Mouse (Mus musculus) Patski (cell line): ENCODE results near the gene Mef2c. TPM values are rescaled to one million over a fixed set of nuclear protein-coding genes. Genes with fewer than 3 reads are reported as not detected.

Experiments used
- ATAC-seq: fragments of 100-300 bp; one replicate; pipeline ENCODE4 v1.8.0; 2021
- CTCF ChIA-PET: fragments of 350-600 bp; sonication (Branson Sonifier 250); formaldehyde crosslinking; loops from one replicate; lab custom pipeline; 2022; ENCODE audit warnings: inconsistent platforms; lab: Charles Lee
- POLR2A ChIA-PET: fragments of 350-600 bp; sonication (Branson Sonifier 250); formaldehyde crosslinking; loops from one replicate; lab custom pipeline; 2022; ENCODE audit warnings: antibody characterized with exemption, inconsistent platforms; lab: Charles Lee
- DNase-seq: peaks from one replicate; pipeline ENCODE4 v3.0.0-alpha.2; 2011; ENCODE audit warnings: low read depth, low spot score
- H3K27me3 ChIP-seq: fragments of 371-371 bp; one replicate; pipeline ENCODE4 v1.5.1; 2021
- CTCF ChIP-seq: fragments of 100-300 bp; IDR thresholded peaks from one replicate; pipeline ENCODE4 v1.5.1; 2021
- in situ Hi-C: fragments of 300-500 bp; cut with MboI; formaldehyde crosslinking; loops from 3 replicates; pipeline ENCODE4 v1.11.1; 2018; ENCODE audit warnings: low pct_unique_long_range_greater_than_20kb, mixed read lengths
- polyA plus RNA-seq: library from polyadenylated mRNA; unstranded; gene quantifications from one replicate; pipeline ENCODE4 v1.2.3, GENCODE M21; 2021

The Mef2c gene
- polyA plus RNA-seq, 1 experiment from 2014 or later = not detected

GRCm38 (mm10) chr13:83544707-83545106 is 40.9 kb downstream of the Mef2c start:
- ChIA-PET POLR2A (no interaction called here), CTCF (interaction anchor here (1.0 kb wide), 1 partner anchor 22 kb away, joined by 3 read pairs; no protein-coding TSS in a partner anchor)
- DNase-seq (no peak), ATAC-seq (no peak)
- in situ Hi-C loops = no loop called here
- TF ChIP-seq CTCF = no peak
- no peaks in the 10 kb centered on the region for H3K27me3 ChIP-seq

DNA sequence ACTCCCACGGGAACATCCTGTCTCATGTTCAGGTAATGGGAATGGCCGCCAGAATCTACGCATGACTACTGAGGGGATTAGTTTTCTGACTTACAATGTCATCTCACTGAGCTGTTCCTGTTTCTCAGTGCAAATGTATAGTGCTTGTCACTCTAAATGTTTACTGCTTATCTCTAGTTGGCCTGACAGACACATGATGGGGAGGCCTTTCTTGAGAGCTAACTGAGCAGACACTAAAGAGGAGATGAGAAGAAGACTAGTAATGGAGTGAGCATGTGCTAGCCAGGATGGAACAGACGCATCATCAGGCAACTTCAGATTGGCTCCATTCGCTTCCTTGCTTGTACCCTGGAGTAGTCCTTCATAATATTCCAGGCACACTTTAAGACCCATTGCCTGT is 43.0 kb downstream of the Mef2c start:
- ChIA-PET CTCF (interaction anchor here (1.4 to 1.7 kb wide), 2 partner anchors 9 to 15 kb away, joined by 3 to 4 read pairs; no protein-coding TSS in a partner anchor), POLR2A (no interaction called here)
- ATAC-seq = no peak
- DNase-seq = no peak
- no peak for TF ChIP-seq CTCF
- peaks cover 5% of the 10 kb centered on the region for H3K27me3 ChIP-seq
- in situ Hi-C loops = no loop called here

DNA sequence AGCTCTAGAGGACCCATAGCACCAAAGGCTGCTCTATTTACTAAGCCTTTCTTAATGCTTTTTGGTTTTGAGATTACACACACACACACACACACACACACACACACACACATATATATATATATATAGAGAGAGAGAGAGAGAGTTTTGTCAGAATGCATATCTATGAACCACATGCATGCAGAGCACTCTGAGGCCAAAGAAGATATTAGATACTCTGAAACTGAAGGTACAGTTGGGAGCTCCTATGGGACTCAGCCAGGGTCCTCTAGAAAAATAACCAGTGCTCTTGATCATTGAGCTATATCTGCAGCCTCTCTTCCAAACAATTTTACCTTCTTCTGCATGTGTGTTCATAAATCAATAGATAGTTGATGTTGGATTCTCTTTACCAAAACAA is 47.4 kb downstream of the Mef2c start:
- ChIA-PET CTCF (no interaction called here), POLR2A (no interaction called here)
- DNase-seq = no peak

GRCm38 (mm10) chr13:83552051-83552450 is 48.2 kb downstream of the Mef2c start:
- ChIA-PET POLR2A (no interaction called here), CTCF (no interaction called here)
- TF ChIP-seq CTCF = no peak
- H3K27me3 ChIP-seq = peaks cover 11% of the 10 kb centered on the region
- no peak for DNase-seq
- ATAC-seq = no peak
- in situ Hi-C loops = no loop called here

More for the DNA sequence above, 47.4 kb downstream of the Mef2c start:
- no peak for TF ChIP-seq CTCF
- ATAC-seq = no peak
- in situ Hi-C loops = no loop called here
- H3K27me3 ChIP-seq = peaks cover 5% of the 10 kb centered on the region

DNA sequence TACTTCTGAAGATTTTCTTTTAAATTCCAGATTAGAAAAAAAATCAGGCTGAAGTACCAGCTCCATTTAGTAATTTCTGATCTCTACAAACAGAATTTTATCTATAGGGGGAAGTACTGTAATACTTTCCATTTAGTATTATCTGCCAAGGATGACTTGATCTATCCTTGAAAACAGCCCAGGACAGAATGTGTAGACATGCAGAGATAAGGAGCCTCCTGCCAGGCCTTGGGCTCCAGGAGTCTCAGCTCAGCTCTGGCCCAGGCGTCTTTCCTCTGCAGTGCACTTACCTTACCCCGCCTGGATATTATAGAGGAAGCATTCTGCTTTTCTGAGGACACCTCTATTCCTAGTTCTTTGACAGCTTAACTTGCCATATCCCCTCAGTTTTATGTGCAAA is 59.4 kb downstream of the Mef2c start:
- no peak for TF ChIP-seq CTCF
- DNase-seq (no peak), ATAC-seq (no peak)
- ChIA-PET POLR2A (no interaction called here), CTCF (no interaction called here)
- in situ Hi-C loops = no loop called here
- peaks cover 25% of the 10 kb centered on the region for H3K27me3 ChIP-seq

- ChIA-PET POLR2A (interaction anchor here (0.6 to 0.8 kb wide), 2 partner anchors 37 to 466 kb away, joined by 3 read pairs; no protein-coding TSS in a partner anchor), CTCF (no interaction called here)
- DNase-seq (no peak), ATAC-seq (no peak)
- in situ Hi-C loops = no loop called here
- peaks cover 28% of the 10 kb centered on the region for H3K27me3 ChIP-seq
- TF ChIP-seq CTCF = no peak
Observed at GRCm38 (mm10) chr13:83565732-83566131, 61.9 kb downstream of the Mef2c start.

DNA sequence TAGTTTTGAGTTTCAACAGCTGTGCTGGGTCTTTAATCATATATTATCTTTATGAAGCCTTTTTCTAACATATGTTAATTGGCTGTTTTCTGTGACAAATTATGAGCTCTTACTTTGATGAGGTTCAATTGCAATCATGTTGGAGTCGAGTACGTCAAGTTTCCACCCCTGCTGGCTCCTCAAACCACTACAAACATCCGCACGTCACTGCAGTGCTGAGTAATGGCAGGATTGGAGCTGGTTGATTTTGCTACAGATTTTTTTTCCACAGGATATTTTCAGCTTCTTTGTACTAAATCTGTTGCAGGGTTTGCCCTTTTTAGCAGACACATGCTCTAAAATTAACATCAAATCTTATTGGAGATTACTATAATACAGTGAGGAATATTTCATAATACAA is 62.3 kb downstream of the Mef2c start:
- peaks cover 32% of the 10 kb centered on the region for H3K27me3 ChIP-seq
- DNase-seq = no peak
- ATAC-seq = no peak
- ChIA-PET CTCF (no interaction called here), POLR2A (interaction anchor here (0.8 kb wide), 1 partner anchor 466 kb away, joined by 3 read pairs; no protein-coding TSS in a partner anchor)
- in situ Hi-C loops = no loop called here
- TF ChIP-seq CTCF = no peak

DNA sequence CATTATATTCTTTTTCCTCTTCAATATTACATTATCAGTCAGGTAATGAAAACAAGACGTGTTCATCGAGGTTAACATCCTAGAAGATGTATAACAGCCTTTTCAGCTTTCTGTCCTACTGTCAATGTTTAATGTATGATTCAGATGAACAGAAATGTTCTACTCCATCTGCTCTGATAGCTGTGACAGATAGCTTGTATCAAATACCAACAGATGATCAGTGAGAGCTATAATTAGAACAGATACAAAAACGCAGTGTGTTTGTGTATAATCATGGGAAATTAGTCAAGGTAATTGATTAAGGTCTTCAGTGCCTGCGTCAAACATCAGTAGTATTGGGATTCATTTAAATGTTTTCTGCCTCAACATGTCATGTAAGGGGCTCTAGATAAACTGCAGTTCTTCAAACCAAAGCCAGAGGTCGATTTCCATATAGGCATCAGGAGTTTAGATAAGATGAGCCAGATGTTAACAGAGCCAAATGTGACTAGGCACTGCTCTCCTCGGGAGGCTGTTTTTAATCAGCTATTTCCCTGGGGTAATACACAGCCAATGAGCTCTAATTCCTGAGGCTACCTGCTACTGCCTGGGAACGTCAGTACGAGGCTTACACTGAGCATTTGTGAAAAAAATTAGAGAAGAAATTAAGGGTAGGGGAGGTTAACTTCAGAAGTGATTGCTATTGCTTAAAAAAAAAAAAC is 63.1 kb downstream of the Mef2c start:
- ATAC-seq (no peak), DNase-seq (no peak)
- no peak for TF ChIP-seq CTCF
- CTCF ChIA-PET = interaction anchor here (0.6 kb wide), 1 partner anchor 22 kb away, joined by 3 read pairs; no protein-coding TSS in a partner anchor
- in situ Hi-C loops = no loop called here
- POLR2A ChIA-PET = no interaction called here
- H3K27me3 ChIP-seq = peaks cover 36% of the 10 kb centered on the region

- peaks cover 38% of the 10 kb centered on the region for H3K27me3 ChIP-seq
- DNase-seq (no peak), ATAC-seq (no peak)
- ChIA-PET POLR2A (no interaction called here), CTCF (no interaction called here)
- in situ Hi-C loops = no loop called here
- TF ChIP-seq CTCF = no peak
Observed at GRCm38 (mm10) chr13:83567681-83568080, 63.8 kb downstream of the Mef2c start.

GRCm38 (mm10) chr13:83568759-83569256 is 65.0 kb downstream of the Mef2c start:
- ChIA-PET POLR2A (no interaction called here), CTCF (no interaction called here)
- ATAC-seq (no peak), DNase-seq (no peak)
- peaks cover 38% of the 10 kb centered on the region for H3K27me3 ChIP-seq
- in situ Hi-C loops = no loop called here
- no peak for TF ChIP-seq CTCF

GRCm38 (mm10) chr13:83571973-83572447 is 68.2 kb downstream of the Mef2c start:
- peaks cover 35% of the 10 kb centered on the region for H3K27me3 ChIP-seq
- DNase-seq (no peak), ATAC-seq (no peak)
- ChIA-PET POLR2A (no interaction called here), CTCF (no interaction called here)
- in situ Hi-C loops = no loop called here
- TF ChIP-seq CTCF = no peak
